Mouse (Mus musculus) liver, embryonic 15.5 days (tissue): Measurements from ENCODE around the gene Fbxo9. TPM values are rescaled to one million over a fixed set of nuclear protein-coding genes. Genes with fewer than 3 reads are reported as not detected.

Experiments
- ATAC-seq: fragments of 200-750 bp; cut with Nextera tagmentation; 2 replicates; pipeline ENCODE4 v1.8.0; 2017; ENCODE audit warnings: moderate number of reproducible peaks, mild to moderate bottlenecking, moderate library complexity; ENCODE audit not compliant: insufficient read depth
- H3K27ac ChIP-seq: fragments of 300-500 bp; sonication (generic); replicated peaks from 2 replicates; pipeline ENCODE4 v1.5.1; 2015; ENCODE audit warnings: mild to moderate bottlenecking, inconsistent platforms
- H3K27me3 ChIP-seq: fragments of 300-500 bp; sonication (generic); 2 replicates; pipeline ENCODE4 v1.6.1; 2015; ENCODE audit warnings: mild to moderate bottlenecking, inconsistent platforms
- H3K36me3 ChIP-seq: fragments of 300-500 bp; sonication (generic); replicated peaks from 2 replicates; pipeline ENCODE4 v1.6.1; 2015; ENCODE audit warnings: moderate library complexity, mild to moderate bottlenecking, inconsistent platforms
- H3K4me1 ChIP-seq: fragments of 300-500 bp; sonication (generic); replicated peaks from 2 replicates; pipeline ENCODE4 v1.6.1; 2015; ENCODE audit warnings: inconsistent platforms
- H3K4me2 ChIP-seq: fragments of 300-500 bp; sonication (generic); 2 replicates; pipeline ENCODE4 v1.6.1; 2015; ENCODE audit warnings: moderate library complexity, mild to moderate bottlenecking, inconsistent platforms
- H3K4me3 ChIP-seq: fragments of 300-500 bp; sonication (generic); replicated peaks from 2 replicates; pipeline ENCODE4 v1.5.1; 2015; ENCODE audit warnings: mild to moderate bottlenecking, inconsistent platforms
- H3K9ac ChIP-seq: fragments of 300-500 bp; sonication (generic); 2 replicates; pipeline ENCODE4 v1.6.1; 2015; ENCODE audit warnings: moderate library complexity, mild to moderate bottlenecking, inconsistent platforms
- H3K9me3 ChIP-seq: fragments of 300-500 bp; sonication (generic); replicated peaks from 2 replicates; pipeline ENCODE4 v1.6.1; 2016; ENCODE audit warnings: inconsistent platforms
- WGBS: fragments of 180-500 bp; shearing (Covaris S2); methylation state at CpG from one replicate; pipeline ENCODE4 v1.1.7; 2015; ENCODE audit warnings: mixed read lengths; ENCODE audit not compliant: insufficient replicate concordance; 5-methylcytosine and 5-hydroxymethylcytosine counted together
- polyA plus RNA-seq: library from polyadenylated mRNA; unstranded; fragments of >200 nt; fragmentation: Nextera tagmentation; extraction: Ambion mirVana; gene quantifications from 2 replicates; pipeline ENCODE4 v1.2.1, GENCODE M21; 2015

Gene Fbxo9
- polyA plus RNA-seq, 1 experiment from 2014 or later, result 74.2 TPM

GRCm38 (mm10) chr9:78038755-78039489, 69.9 kb downstream of the Fbxo9 start:
- no peaks in the 10 kb centered on the region for H3K4me1 ChIP-seq
- H3K36me3 ChIP-seq, result no peaks in the 10 kb centered on the region
- 29% methylated on average over 18 of the region's 18 CpGs for WGBS
- H3K4me3 ChIP-seq, result no peak overlapping the region
- no peak overlapping the region for H3K4me2 ChIP-seq
- ATAC-seq, result no peak
- no peak overlapping the region for H3K9ac ChIP-seq
- H3K9me3 ChIP-seq, result no peaks in the 10 kb centered on the region
- H3K27ac ChIP-seq, result no peak overlapping the region
- peaks cover 9% of the 10 kb centered on the region; the same call in 1 of the 2 replicates for H3K27me3 ChIP-seq

- WGBS, result 64% methylated on average over 8 of the region's 8 CpGs
- Histone ChIP-seq H3K4me3 (no peak overlapping the region), H3K36me3 (no peaks in the 10 kb centered on the region), H3K4me2 (no peak overlapping the region), H3K9ac (no peak overlapping the region), H3K9me3 (no peaks in the 10 kb centered on the region), H3K27me3 (peaks cover 13% of the 10 kb centered on the region; the same call in 1 of the 2 replicates), H3K4me1 (no peaks in the 10 kb centered on the region), H3K27ac (no peak overlapping the region)
- ATAC-seq, result no peak
Observed at GRCm38 (mm10) chr9:78035831-78036230, 73.0 kb downstream of the Fbxo9 start.

GRCm38 (mm10) chr9:78035296-78035695, 73.6 kb downstream of the Fbxo9 start:
- Histone ChIP-seq H3K4me3 (no peak overlapping the region), H3K27ac (no peak overlapping the region), H3K36me3 (no peaks in the 10 kb centered on the region), H3K27me3 (peaks cover 13% of the 10 kb centered on the region; the same call in 1 of the 2 replicates), H3K9me3 (no peaks in the 10 kb centered on the region), H3K4me1 (no peaks in the 10 kb centered on the region), H3K4me2 (no peak overlapping the region), H3K9ac (no peak overlapping the region)
- ATAC-seq, result no peak
- 44% methylated on average over 5 of the region's 5 CpGs for WGBS

- Histone ChIP-seq H3K4me1 (no peaks in the 10 kb centered on the region), H3K4me2 (no peak overlapping the region), H3K4me3 (no peak overlapping the region), H3K27ac (no peak overlapping the region), H3K27me3 (peaks cover 9% of the 10 kb centered on the region; the same call in 1 of the 2 replicates), H3K9me3 (no peaks in the 10 kb centered on the region), H3K9ac (no peak overlapping the region), H3K36me3 (no peaks in the 10 kb centered on the region)
- 78% methylated on average over 4 of the region's 4 CpGs for WGBS
- ATAC-seq, result no peak
Observed at GRCm38 (mm10) chr9:78032930-78033329, 75.9 kb downstream of the Fbxo9 start.

Other genes with a start within 250 kb of the Fbxo9 start
- gene Elovl5, start 191.7 kb downstream of the Fbxo9 start, polyA plus RNA-seq, result 17.9 and 19.5 TPM in 2 replicates
- not detected in 2 replicates for gene Gcm1, start 57.1 kb downstream of the Fbxo9 start, polyA plus RNA-seq
- 4.6 TPM in 2 replicates for gene Ick, start 127 bp upstream of the Fbxo9 start, polyA plus RNA-seq
- 36.2 and 38.3 TPM in 2 replicates for gene Gsta4, start 73.7 kb upstream of the Fbxo9 start, polyA plus RNA-seq
- gene Gsta1, start 121.6 kb upstream of the Fbxo9 start, polyA plus RNA-seq, result not detected in 2 replicates
- 0.26 and 0.36 TPM in 2 replicates for gene Gm3776, start 148.1 kb upstream of the Fbxo9 start, polyA plus RNA-seq
- not detected in 2 replicates for gene Gm10639, start 180.9 kb upstream of the Fbxo9 start, polyA plus RNA-seq
- not detected in 2 replicates for gene Omt2a, start 205.7 kb upstream of the Fbxo9 start, polyA plus RNA-seq
- gene Omt2b, start 218.5 kb upstream of the Fbxo9 start, polyA plus RNA-seq, result not detected in 2 replicates
- gene Gsta2, start 246.7 kb upstream of the Fbxo9 start, polyA plus RNA-seq, result 0.23 and 0.51 TPM in 2 replicates